Mouse (Mus musculus): ENCODE results near the gene Glrp1.

DNA sequence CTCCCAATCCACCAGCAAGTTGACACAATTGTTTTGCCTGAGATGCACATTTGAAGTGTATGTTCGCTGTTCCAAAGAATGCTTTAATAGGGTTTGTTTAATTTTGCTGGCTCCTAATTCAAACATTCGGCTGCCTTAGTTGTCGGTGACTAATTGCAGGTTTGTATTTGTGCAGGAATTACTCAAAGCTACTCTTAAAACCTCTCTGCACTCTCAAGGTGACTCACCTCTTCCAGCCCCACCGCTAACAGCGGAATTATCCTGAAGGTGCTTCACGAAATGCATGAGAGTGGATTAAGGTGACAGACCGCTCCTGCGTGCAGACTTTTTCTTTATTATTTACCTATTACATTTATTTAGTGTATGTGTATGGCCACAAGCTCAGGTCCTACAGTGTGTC, 2.0 kb downstream of the Glrp1 start:
- TF ChIP-seq MAX (IDR thresholded peaks at IDR 0.05; ENCODE audit: low read depth) (no peak), TCF12 (IDR thresholded peaks at IDR 0.05; ENCODE audit: insufficient read depth, poor library complexity, severe bottlenecking) (no peak), E2F4 (IDR thresholded peaks at IDR 0.05; ENCODE audit: insufficient read depth) (no peak), POLR2A (IDR thresholded peaks at IDR 0.05; ENCODE audit: insufficient read length, low read depth) (no peak), MYOG (IDR thresholded peaks at IDR 0.05; ENCODE audit: control insufficient read depth in 1 of 3, insufficient read depth in 1 of 3, insufficient read length in 2 of 3, low read depth in 2 of 3) (no peak), POLR2AphosphoS2 (IDR thresholded peaks at IDR 0.05; ENCODE audit: insufficient read length, low read depth) (no peak), USF1 (IDR thresholded peaks at IDR 0.05; ENCODE audit: low read depth) (no peak), CEBPB (IDR thresholded peaks at IDR 0.05; ENCODE audit: insufficient read depth, poor library complexity, severe bottlenecking) (no peak), MYOD1 (IDR thresholded peaks at IDR 0.05; ENCODE audit: control insufficient read depth in 1 of 3, insufficient read length in 2 of 3, low read depth in 2 of 3) (no peak), SRF (IDR thresholded peaks at IDR 0.05; ENCODE audit: control insufficient read depth, insufficient read length, low read depth) (no peak)
